Mouse (Mus musculus) kidney, postnatal 14 days (tissue): ENCODE results near the gene Lrrc18.

Experiments used
- DNase-seq: peaks from one replicate; pipeline ENCODE4 v3.0.0; 2022; ENCODE audit warnings: mixed read lengths

The Lrrc18 gene

DNA sequence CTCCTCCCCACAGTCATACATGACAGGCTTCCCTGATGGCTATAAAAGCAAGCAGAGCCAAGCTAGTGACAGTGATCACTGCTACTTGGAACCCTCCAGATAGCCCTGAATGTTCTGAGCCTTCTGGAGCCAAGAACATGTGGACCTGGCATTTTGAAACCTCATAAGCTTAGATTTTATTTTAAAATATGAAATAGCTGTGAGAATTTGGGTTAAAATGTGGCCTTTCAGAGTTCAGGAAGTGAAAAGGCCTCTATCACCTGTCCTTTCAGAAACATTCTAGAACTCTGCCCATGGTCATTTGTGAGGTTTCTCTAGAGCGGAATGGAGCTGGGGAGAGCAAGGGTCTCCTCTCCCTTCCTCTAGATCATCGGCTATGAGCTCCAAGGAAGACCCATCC lies at the start of gene Lrrc18:
TSS of gene Lrrc18 (plus strand) at position 301 of the 400 bp plus-strand sequence.
- DNase-seq, result no peak

DNA sequence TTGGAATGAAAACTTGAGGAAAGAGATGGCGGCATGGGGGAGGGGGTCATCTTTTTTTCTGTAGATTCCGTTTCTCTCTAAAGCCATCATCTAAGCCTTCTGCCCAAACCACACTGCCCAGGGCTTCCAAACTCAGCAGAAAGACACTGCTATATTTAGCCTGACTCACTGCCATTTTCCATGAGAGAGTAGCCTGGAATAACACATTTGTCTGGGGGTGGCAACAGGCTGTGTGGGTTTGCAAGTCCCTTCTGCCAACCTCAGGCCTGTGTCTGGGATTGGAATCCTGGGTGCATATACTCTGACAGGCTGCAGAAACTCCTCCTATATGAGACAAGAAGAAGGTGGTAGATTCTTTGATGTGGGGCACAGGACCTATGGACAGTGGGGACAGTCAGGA lies 43.7 kb upstream of the Lrrc18 start:
- DNase-seq, result no peak

DNA sequence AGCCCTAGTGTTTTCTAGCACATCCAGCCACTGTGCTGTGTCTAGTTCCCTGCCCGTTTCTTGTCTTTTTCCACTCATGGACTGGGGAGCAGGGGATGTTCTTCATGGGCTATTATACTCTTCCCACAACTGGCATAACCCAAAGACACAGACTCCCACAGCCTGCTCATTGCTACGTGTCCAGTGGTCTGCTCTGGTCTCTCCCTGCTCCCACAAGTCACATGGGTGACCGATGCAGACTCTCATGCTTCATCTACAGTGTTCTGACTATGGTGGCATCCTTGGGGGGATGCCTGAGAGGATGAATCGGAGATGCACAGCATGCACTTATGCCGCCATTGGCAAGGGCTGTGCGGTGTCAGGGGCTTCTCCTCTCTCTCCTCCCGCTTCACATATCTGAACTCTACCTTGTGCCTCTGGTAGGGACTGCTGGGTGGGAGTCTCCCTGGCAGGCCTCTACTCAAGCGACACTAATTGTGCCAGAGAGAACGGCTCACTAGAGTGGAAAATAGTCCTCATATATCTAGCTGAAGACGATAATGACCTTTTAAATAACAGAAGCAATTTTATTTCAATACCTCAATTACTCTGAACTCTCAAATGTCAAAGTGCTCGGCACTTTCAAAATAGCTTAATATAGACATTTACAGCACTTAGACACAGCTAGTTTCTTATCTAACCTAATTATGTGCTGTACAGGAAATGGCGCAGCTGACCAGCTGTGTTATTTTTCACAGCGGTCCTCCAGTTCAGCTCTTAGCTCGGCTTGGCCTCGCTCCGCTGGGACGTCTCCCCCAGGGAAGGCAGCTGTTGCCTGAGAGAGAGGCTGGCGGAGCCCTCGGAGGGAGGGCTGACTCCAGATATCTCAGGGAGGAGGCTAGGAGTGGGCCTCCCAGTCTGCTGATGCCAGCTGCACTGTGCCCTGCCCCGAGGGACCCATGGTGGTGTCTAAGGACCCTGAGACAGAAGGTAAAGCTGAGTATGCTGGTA lies 40.6 kb upstream of the Lrrc18 start:
- DNase-seq, result peak; percentile 78

DNA sequence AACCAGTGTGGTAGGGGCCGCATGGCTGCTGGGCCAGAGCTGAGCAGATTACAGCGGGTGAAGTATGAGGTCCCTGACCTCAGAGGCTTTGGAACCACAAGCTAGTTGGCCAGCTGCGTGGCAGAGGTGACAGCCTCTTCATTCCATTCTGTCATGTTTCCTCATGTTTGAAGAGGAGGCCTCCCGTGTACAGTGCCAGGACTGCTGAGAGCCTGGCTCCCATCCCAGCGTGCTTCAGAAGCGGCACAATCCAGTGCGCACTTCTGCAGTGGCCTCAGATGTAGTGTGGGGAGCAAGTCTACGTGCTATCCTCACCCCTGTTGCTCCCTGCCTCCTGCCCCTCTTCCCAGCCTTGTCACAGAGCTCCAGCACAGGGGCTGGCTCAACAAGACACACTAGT lies 34.7 kb upstream of the Lrrc18 start:
- DNase-seq, result peak; percentile 21

DNA sequence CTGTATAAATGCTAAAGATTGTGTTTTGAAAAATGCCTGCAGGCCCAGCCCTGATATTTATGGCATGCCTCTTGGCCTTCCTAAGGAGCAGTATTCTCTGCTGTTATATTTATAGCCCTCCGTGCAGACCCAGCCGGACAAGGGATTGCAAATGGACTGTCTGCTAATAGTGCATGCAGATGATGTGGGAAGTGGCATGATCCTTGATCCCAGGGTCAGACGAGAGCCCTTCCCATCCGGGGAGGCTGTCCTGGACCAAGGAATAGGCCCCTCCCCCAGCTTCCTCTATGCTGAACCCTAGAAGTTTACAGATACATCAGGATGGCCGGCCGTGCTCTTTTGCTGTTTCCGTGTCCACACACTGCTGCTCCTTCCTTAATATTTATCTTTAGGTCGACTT lies 32.5 kb upstream of the Lrrc18 start:
- peak; percentile 50 for DNase-seq

DNA sequence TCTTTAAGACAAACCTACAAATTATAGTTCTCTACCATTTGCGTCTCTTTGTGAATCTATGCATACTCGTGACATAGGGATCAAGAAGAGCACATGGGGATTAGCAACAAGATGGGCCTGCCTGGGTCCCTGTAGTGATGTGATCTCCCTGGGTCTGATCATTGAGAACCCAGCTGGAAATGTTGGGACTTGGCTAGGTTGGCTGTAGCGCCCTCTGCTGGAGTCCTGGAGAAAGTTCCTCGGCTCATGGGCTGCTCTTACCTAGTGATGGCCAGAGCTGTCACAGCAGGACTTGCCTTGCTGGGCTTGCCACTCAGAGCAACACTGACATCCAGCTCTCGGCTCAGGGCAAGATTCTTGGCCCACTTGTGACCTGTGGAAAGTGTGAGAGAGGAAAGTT lies 30.7 kb upstream of the Lrrc18 start:
- peak; percentile 65 for DNase-seq

DNA sequence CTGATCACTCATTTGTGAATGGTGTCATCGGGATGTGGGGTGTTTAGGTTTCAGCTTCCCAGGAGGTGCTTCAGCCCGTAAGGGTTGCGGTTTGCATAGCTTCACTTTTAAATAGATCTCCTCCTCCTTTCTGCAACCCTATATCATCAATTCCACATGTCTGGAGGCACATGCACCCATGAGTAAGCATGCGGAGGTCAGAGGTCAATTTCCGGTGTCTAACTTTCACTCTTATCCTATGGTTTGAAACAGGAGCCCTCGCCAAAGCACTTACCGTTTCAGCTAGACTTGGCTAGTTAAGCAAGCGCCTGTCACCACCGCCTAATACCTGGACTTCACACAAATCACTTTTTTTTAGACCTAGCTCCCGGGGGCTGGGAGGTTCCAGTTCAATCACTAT lies 26.4 kb upstream of the Lrrc18 start:
- DNase-seq, result no peak

DNA sequence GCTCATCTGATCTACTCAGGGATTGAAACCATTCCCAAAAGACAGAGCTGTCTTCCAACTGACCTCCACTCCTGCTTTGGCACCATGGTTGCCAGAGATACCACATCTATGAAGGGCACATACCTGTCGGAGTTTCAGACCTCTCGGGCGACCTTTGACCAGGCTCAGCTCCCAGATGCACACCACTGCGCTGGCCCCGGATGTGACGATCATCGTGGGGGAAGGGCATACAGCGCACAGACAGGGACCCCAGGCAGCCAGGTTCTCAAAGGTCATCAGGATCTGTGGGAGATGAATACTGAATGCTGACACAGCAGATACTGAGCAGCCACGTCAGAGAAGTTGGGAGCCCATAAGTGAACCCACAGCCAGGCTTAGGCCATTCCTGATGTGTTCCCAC lies 20.5 kb upstream of the Lrrc18 start:
- no peak for DNase-seq

DNA sequence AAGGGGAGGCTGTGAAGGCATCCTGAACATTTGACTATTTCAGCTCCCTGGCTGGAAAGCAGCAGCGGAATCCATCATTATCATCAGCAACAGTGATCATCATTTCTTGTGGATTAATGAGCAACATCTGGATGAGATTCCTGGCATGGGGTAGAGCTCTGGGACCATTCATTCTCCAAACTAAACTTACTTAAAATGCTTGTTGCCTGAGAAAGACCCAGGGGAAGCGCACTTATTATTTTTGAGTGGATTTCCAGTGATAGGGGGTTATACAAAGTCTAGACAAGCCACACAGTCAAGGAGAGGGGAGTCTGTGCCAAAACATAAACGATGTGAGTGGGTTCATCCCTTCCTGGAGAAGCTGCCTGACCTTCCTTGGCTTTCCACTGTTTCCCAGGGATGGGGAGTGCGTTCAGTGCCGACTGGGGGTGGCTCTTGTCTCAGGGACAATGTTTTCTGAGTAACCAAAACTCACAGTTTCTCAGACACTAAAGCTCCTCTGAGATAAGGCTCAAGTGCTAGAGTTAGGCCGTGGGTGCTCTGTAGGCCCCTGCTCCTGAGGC lies 6.9 kb upstream of the Lrrc18 start:
- no peak for DNase-seq

DNA sequence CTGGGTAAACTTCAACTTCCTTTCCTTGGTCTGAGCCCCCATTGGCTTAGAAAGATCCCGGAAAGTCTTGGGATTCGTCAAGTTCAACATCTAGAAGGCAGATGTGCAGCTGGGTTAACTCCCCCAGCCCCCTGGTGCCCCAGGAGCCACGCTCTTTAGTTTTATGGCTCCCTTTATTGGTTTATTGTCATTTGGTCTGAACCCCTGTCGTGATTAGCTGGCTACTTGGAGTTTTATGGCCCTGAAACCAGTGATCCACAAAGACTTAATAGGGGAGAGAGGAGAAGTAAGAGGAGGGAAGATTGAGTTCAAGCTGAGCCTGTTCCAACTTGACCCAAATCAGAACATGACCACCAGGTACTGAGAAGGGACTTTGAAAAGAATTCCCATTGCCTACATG lies 4.5 kb upstream of the Lrrc18 start:
- DNase-seq, result no peak

DNA sequence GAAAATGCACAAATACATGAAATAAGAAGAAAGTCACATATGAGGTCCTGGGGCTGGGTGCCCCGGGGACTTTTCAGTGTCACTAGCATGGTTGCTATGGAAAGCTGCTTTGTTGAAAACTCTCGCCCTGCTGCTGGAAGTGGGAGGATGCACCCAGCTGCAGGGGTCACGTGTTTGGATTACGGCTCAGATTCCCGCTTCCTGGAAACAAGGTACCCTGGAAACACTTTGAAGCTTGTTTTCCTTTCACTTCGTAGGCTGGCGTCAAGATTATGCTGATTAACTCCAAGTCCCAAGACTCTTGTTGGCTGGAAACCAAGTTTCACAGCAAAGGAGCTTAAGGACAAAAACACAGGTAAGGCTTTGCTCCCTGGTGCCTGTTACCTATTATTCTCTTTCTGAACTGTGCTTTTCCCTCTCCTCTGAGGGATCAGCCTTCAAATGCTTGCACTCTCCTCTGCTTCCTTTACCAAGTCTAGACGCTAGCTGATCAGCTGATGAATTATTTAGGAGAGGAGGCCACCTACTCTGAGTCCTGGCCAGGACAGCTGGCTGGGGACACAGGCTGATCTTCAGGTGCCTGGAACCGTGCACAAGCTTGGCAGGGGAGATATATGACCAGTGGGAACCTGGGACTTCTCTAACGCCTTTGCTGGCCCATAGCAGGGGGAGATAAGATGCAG lies 3.9 kb downstream of the Lrrc18 start:
- DNase-seq, result peak; percentile 36

DNA sequence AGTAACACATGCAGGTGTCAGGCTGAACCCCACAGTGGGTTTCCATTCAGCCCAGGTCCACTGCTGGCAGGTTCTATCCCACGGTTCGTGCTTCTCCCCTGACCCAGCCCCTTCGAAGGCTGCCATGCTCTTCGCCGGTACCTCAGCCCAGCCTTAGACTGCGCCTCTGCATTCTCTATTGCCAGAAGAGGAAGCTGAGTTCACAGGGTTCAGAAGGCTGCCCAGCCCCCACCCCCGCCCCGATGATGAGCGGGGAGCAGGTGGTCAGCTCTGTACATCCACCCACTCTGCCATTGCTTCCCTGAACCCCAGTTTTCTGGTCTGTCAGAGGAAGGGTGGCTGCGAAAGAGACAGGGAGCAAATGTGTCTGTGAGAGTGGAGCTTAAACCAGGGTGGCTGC lies 8.3 kb downstream of the Lrrc18 start:
- no peak for DNase-seq

DNA sequence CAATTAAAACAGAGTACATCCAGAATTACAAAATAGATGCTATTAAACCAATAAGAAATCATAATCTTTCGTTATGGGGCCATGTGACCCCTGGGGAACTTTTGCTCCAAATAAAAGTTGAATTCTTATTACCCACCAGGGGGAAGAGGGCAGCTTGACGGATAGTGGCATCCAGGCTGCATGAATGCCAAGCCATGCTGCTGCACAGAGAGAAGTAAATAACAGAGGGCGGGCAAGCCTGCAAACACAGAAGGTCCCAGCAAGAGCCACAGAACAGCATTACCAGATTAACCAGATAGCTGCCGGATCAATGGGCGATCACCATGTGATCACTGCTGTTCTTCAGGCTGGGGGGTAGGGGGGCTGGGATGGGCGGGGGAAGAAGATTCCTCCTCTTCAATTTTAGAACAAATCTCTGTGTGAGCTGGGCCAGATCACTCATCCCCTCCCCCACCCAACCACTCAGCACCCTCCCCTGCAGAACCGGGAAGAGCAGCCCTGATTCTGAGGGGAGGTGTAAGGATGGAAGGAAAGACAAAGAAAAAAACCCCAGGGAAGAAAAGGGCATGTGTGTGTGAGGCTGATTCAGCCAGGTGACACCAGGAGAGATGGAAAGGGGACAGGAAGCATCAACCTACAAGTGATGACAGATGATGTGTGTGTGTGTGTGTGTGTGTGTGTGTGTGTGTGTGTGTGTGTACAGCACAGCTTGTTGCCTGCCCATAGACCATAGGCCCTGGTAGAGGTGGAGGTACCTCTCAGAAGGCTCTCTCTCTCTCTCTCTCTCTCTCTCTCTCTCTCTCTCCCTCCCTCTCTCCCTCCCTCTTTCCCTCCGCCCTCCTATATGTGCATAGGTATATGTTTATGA lies 9.2 kb downstream of the Lrrc18 start:
- DNase-seq, result no peak

DNA sequence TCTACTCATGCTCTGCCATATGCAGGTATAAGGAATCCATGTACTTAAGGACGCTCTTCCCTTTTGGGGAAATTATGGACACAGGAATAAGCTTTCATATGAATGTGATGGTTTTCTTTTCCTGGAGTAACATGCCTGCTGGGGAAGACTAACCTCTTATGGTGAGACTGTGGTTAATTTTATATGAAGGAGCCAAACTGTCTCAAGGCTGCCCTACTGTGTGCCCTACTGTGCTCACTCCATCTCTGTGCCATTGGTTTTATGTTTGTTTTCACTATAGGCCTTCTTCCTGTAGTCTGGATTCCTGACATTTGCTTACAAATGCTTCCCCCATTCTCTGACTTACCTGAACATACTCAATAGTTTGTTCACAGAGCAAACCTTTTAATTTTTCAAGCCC lies 13.9 kb downstream of the Lrrc18 start:
- no peak for DNase-seq

DNA sequence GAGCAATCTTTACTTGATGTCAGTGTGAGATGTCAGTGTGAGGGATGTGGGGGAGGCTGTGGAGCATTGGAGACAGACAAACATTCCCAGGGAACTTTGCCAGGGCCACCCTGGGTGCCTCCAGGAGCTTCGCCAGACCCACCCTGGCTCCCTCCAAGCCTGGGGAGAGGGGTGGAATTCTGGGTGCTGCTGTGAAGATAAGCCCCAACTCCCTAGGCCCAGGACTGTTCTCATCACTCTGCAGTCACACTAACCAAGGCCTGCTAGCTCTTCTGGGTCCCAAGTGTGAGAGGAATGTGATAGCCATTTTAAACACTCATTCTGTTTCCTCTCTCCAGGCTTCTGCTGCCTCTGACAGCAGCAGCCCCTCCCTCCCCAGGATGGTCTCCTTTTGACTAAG lies 16.5 kb downstream of the Lrrc18 start:
- DNase-seq, result no peak

DNA sequence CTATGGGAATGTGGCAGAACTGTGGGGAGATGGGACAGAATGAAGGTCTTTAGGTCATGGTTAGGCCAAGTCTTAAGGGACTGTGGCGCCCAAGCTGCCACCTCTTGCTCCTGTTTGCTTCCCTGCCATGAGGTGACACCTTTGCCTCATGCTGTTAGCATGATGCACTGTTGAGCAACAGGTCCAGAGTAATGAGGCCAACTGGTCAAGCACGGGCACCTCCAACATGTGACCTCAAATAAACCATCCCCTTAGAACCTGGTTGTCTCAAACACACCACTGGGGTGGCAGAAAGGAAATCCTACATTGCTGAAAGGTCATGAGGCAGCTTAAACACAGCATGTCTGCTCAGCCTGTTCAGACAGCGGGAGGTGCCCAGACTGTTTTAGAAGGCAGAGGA lies 27.9 kb downstream of the Lrrc18 start:
- no peak for DNase-seq

DNA sequence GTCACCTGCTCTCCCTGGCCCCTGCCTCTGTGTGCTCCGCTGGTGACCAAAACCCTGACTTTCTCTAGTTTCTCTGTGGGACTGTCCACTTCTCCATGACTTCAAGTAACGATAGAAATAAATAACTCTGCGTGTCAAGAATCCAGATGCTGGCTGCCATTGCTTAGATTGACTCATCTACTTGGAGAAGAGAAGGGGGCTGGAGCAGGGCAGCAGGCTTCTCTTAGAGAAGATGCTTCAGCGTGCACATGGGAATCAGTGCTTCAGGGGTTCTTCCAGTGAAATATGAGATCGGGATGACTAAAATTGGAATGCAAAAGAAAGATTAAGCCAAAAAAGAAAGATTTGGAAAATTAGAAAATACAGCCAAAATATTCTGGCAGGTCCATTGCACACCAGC lies 28.4 kb downstream of the Lrrc18 start:
- DNase-seq, result no peak

DNA sequence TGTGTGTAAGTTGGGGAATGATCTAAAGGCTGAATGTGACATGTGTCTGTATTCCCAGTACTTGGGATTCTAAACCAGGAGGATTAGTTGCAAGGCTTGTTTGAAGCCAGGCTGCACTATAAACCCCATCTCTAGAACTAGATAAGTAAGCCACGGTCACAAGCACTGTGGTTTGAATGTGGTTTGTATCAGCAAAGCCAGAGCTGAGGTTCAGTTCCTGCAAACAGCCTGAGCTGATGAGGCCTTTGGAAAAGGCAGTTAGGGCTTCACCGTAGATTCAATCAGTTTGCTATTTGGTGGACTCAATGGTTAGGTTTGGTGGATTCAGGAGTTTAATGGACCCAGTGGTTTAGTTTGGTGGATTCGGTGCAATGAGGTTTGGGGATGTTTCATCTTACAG lies 39.7 kb downstream of the Lrrc18 start:
- DNase-seq, result no peak

DNA sequence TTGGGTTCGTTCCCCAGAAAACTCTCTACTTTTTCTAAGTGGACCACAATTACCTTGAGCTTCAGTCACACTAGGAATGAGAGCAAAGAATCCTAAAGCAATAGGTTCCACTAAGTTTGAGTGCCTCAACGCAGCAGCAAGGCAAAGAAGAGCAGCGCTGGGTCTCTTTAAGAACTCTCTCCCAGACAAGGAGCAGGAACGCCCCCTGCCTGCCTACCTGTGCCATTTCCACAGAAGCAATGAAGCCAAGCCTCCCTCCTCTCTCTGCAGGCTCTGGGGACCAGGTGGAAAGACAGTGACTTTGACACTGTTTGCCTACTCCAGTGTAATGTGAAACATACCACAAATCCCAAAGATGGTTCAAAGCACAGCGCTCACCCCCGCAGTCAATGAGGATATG lies 42.2 kb downstream of the Lrrc18 start:
- DNase-seq, result peak; percentile 23

DNA sequence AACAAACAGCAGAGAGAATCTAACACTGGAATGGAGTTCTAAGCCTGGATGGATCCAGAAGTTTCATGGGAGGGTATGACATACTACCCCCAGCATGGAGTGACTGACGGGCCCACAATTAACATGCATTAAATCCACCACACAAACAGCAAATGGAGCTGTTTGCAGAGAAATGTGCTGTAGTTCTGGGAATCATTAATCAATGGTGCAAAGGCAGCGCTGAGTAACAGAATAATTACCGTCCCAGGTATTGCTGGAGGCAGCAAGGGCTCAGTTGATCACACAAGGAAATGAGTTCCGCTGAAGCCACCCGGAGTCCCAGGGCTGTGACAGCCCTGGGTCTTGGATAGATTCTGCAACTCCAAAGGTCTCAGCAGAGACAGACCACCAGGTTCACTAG lies 44.2 kb downstream of the Lrrc18 start:
- DNase-seq, result peak; percentile 22

DNA sequence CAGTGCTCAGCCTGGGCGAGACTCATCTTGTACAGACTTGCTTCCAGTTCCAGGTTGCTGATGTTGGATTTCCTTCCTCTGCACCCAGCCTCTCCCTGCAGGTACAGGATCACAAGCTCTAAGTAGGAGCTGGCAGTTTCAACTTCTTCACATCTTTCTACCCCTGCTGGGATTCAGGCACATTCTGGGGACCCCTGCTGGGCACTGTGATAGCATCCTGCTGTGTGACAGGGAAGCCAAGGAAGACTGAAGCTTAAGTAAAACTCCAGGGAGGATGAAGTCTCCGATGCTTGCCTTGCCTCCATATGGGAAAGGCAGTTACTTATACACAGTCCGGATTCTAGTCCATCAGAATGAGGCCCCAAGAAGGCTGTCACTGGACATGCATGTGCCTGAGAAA lies 45.6 kb downstream of the Lrrc18 start:
- DNase-seq, result no peak

DNA sequence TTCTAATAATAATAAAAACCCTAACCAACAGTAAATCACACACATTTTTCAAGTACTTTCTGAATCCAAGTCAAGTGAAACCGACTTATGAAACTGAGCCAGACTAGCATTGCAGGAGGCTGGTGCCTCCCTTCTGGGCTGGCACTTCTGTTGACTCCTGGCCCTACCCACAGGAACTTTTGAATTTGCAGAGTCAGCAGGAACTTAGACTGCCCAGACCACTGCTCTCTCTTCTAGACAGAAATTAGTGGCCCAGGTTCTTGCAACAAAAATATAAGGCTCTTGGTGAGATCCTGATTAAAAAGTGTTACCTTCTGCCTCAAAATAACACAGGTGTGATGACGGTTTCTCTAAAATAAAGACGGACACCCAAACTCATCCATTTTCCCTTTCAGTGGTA lies 54.0 kb downstream of the Lrrc18 start:
- DNase-seq, result no peak

DNA sequence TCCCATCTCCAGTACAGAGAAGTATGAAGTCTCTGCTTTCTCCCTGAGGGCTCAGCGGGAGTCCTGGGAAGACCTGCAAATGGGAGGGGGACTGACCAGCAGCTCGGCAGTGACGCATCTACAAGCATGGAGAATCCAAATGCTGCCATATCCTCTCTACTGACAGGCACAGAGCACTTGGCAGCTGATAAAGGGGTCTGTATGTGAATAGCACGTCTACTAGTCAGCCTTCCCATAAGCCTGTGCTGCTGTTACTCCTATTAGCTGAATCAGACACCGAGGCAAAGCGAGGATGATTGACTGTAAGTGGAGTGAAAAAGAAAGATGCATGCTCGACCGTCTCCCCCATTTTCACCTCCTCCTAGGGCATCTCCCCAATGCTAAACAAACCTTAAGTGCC lies 62.3 kb downstream of the Lrrc18 start:
- DNase-seq, result no peak
